Mouse (Mus musculus): ENCODE data around the gene Nod2. TPM values are rescaled to one million over a fixed set of nuclear protein-coding genes. Genes with fewer than 3 reads are reported as not detected.
A peak's percentile ranks its signal among the peaks of the same experiment; 100 is the strongest.

Nod2 gene
- 0.07 and 0.10 TPM in 2 replicates for polyA plus RNA-seq (2014; fragmentation: Nextera tagmentation; extraction: Ambion mirVana)

- Histone ChIP-seq H3K27ac (no peak within 1 kb of the TSS), H3K36me3 (replicated peaks; ENCODE audit: control insufficient read depth, insufficient read depth) (no peaks in the 10 kb centered on the region), H3K27me3 (ENCODE audit: control insufficient read depth, insufficient read depth, low read length) (peaks cover 7% of the 10 kb centered on the region; the same call in 1 of the 2 replicates), H3K4me2 (replicated peaks) (peak within 1 kb of the TSS; percentile 43), H3K4me3 (replicated peaks; ENCODE audit: low read length) (peak within 1 kb of the TSS; percentile 19), H3K4me1 (replicated peaks; ENCODE audit: control insufficient read depth, insufficient read depth, low read length) (0 out of 2 replicates have a peak, but pooled peaks cover 5% of the 10 kb centered on the region), H3K9me3 (ENCODE audit: control insufficient read depth, low read length) (no peaks in the 10 kb centered on the region), H3K9ac (peak within 1 kb of the TSS; percentile 34; the same call in 1 of the 2 replicates)
- ATAC-seq (ENCODE audit: low FRiP score), result no peak
- WGBS, result 10% methylated on average over 33 of the region's 33 CpGs
- no peak for DNase-seq (ENCODE audit: low spot score)
Measured at GRCm38 (mm10) chr8:88646837-88647778, at the start of gene Nod2. Nod2 (plus strand) TSS chr8:88647315.

GRCm38 (mm10) chr8:88598578-88598977, 48.5 kb upstream of the Nod2 start:
- no peaks in the 10 kb centered on the region for H3K9me3 ChIP-seq (ENCODE audit: control insufficient read depth, low read length)
- no peak overlapping the region for H3K27ac ChIP-seq
- no peak overlapping the region for H3K4me3 ChIP-seq (replicated peaks; ENCODE audit: low read length)
- ATAC-seq (ENCODE audit: low FRiP score) (no peak), DNase-seq (ENCODE audit: low spot score) (no peak)
- H3K27me3 ChIP-seq (ENCODE audit: control insufficient read depth, insufficient read depth, low read length), result no peaks in the 10 kb centered on the region
- H3K9ac ChIP-seq, result no peak overlapping the region
- WGBS, result 70% methylated on average over 5 of the region's 5 CpGs
- no peaks in the 10 kb centered on the region for H3K36me3 ChIP-seq (replicated peaks; ENCODE audit: control insufficient read depth, insufficient read depth)
- H3K4me1 ChIP-seq (replicated peaks; ENCODE audit: control insufficient read depth, insufficient read depth, low read length), result peaks cover 7% of the 10 kb centered on the region; the same call in 1 of the 2 replicates
- no peak overlapping the region for H3K4me2 ChIP-seq (replicated peaks)

GRCm38 (mm10) chr8:88599491-88599890, 47.6 kb upstream of the Nod2 start:
- H3K4me2 ChIP-seq (replicated peaks), result no peak overlapping the region
- DNase-seq (ENCODE audit: low spot score) (no peak), ATAC-seq (ENCODE audit: low FRiP score) (no peak)
- H3K9ac ChIP-seq, result no peak overlapping the region
- WGBS, result 85% methylated on average over 7 of the region's 7 CpGs
- no peaks in the 10 kb centered on the region for H3K27me3 ChIP-seq (ENCODE audit: control insufficient read depth, insufficient read depth, low read length)
- H3K9me3 ChIP-seq (ENCODE audit: control insufficient read depth, low read length), result no peaks in the 10 kb centered on the region
- H3K4me3 ChIP-seq (replicated peaks; ENCODE audit: low read length), result no peak overlapping the region
- H3K4me1 ChIP-seq (replicated peaks; ENCODE audit: control insufficient read depth, insufficient read depth, low read length), result peaks cover 14% of the 10 kb centered on the region
- H3K27ac ChIP-seq, result no peak overlapping the region
- H3K36me3 ChIP-seq (replicated peaks; ENCODE audit: control insufficient read depth, insufficient read depth), result no peaks in the 10 kb centered on the region

GRCm38 (mm10) chr8:88603446-88603989, 43.6 kb upstream of the Nod2 start:
- Histone ChIP-seq H3K36me3 (replicated peaks; ENCODE audit: control insufficient read depth, insufficient read depth) (no peaks in the 10 kb centered on the region), H3K4me1 (replicated peaks; ENCODE audit: control insufficient read depth, insufficient read depth, low read length) (peaks cover 24% of the 10 kb centered on the region), H3K27ac (no peak overlapping the region), H3K9ac (peak overlapping the region; percentile 28; the same call in 1 of the 2 replicates), H3K4me3 (replicated peaks; ENCODE audit: low read length) (peak overlapping the region; percentile 20; the same call in 1 of the 2 replicates), H3K4me2 (replicated peaks) (peak overlapping the region; percentile 51), H3K27me3 (ENCODE audit: control insufficient read depth, insufficient read depth, low read length) (no peaks in the 10 kb centered on the region), H3K9me3 (ENCODE audit: control insufficient read depth, low read length) (no peaks in the 10 kb centered on the region)
- ATAC-seq (ENCODE audit: low FRiP score) (peak; percentile 21), DNase-seq (ENCODE audit: low spot score) (peak; percentile 44)
- 2% methylated on average over 10 of the region's 10 CpGs for WGBS

GRCm38 (mm10) chr8:88604065-88605038, 42.8 kb upstream of the Nod2 start:
- Histone ChIP-seq H3K9me3 (ENCODE audit: control insufficient read depth, low read length) (no peaks in the 10 kb centered on the region), H3K36me3 (replicated peaks; ENCODE audit: control insufficient read depth, insufficient read depth) (no peaks in the 10 kb centered on the region), H3K4me3 (replicated peaks; ENCODE audit: low read length) (peak overlapping the region; percentile 20; the same call in 1 of the 2 replicates), H3K4me2 (replicated peaks) (peak overlapping the region; percentile 51), H3K27ac (no peak overlapping the region), H3K9ac (peak overlapping the region; percentile 28; the same call in 1 of the 2 replicates), H3K4me1 (replicated peaks; ENCODE audit: control insufficient read depth, insufficient read depth, low read length) (peaks cover 24% of the 10 kb centered on the region), H3K27me3 (ENCODE audit: control insufficient read depth, insufficient read depth, low read length) (no peaks in the 10 kb centered on the region)
- ATAC-seq (ENCODE audit: low FRiP score) (peak; percentile 87), DNase-seq (ENCODE audit: low spot score) (peak; percentile 68)
- WGBS, result 8% methylated on average over 20 of the region's 20 CpGs

- 41% methylated on average over 13 of the region's 13 CpGs for WGBS
- H3K4me3 ChIP-seq (replicated peaks; ENCODE audit: low read length), result no peak overlapping the region
- no peak overlapping the region for H3K27ac ChIP-seq
- no peaks in the 10 kb centered on the region for H3K9me3 ChIP-seq (ENCODE audit: control insufficient read depth, low read length)
- no peak overlapping the region for H3K9ac ChIP-seq
- no peak overlapping the region for H3K4me2 ChIP-seq (replicated peaks)
- H3K27me3 ChIP-seq (ENCODE audit: control insufficient read depth, insufficient read depth, low read length), result no peaks in the 10 kb centered on the region
- DNase-seq (ENCODE audit: low spot score) (no peak), ATAC-seq (ENCODE audit: low FRiP score) (0 out of 2 replicates have a peak, but pooled peaks have one; percentile 36)
- H3K4me1 ChIP-seq (replicated peaks; ENCODE audit: control insufficient read depth, insufficient read depth, low read length), result peaks cover 24% of the 10 kb centered on the region
- H3K36me3 ChIP-seq (replicated peaks; ENCODE audit: control insufficient read depth, insufficient read depth), result no peaks in the 10 kb centered on the region
Measured at GRCm38 (mm10) chr8:88605361-88606040, 41.6 kb upstream of the Nod2 start.

- Histone ChIP-seq H3K36me3 (replicated peaks; ENCODE audit: control insufficient read depth, insufficient read depth) (no peaks in the 10 kb centered on the region), H3K4me2 (replicated peaks) (no peak overlapping the region), H3K4me1 (replicated peaks; ENCODE audit: control insufficient read depth, insufficient read depth, low read length) (peaks cover 12% of the 10 kb centered on the region), H3K4me3 (replicated peaks; ENCODE audit: low read length) (no peak overlapping the region), H3K27ac (no peak overlapping the region), H3K9me3 (ENCODE audit: control insufficient read depth, low read length) (no peaks in the 10 kb centered on the region), H3K9ac (no peak overlapping the region), H3K27me3 (ENCODE audit: control insufficient read depth, insufficient read depth, low read length) (no peaks in the 10 kb centered on the region)
- DNase-seq (ENCODE audit: low spot score), result no peak
- no peak for ATAC-seq (ENCODE audit: low FRiP score)
- 82% methylated on average over 8 of the region's 8 CpGs for WGBS
Measured at GRCm38 (mm10) chr8:88609036-88609435, 38.1 kb upstream of the Nod2 start.

- ATAC-seq (ENCODE audit: low FRiP score), result no peak
- H3K9ac ChIP-seq, result no peak overlapping the region
- DNase-seq (ENCODE audit: low spot score), result no peak
- H3K4me2 ChIP-seq (replicated peaks), result no peak overlapping the region
- no peaks in the 10 kb centered on the region for H3K36me3 ChIP-seq (replicated peaks; ENCODE audit: control insufficient read depth, insufficient read depth)
- 59% methylated on average over 6 of the region's 6 CpGs for WGBS
- no peaks in the 10 kb centered on the region for H3K27me3 ChIP-seq (ENCODE audit: control insufficient read depth, insufficient read depth, low read length)
- no peak overlapping the region for H3K4me3 ChIP-seq (replicated peaks; ENCODE audit: low read length)
- no peaks in the 10 kb centered on the region for H3K9me3 ChIP-seq (ENCODE audit: control insufficient read depth, low read length)
- H3K4me1 ChIP-seq (replicated peaks; ENCODE audit: control insufficient read depth, insufficient read depth, low read length), result 0 out of 2 replicates have a peak, but pooled peaks cover 4% of the 10 kb centered on the region
- no peak overlapping the region for H3K27ac ChIP-seq
Measured at GRCm38 (mm10) chr8:88610271-88610670, 36.8 kb upstream of the Nod2 start.

Measured in hindbrain, embryonic 14.5 days (tissue).